Mouse (Mus musculus): ENCODE data around the gene Cracr2b. TPM values are rescaled to one million over a fixed set of nuclear protein-coding genes. Genes with fewer than 3 reads are reported as not detected.

Cracr2b gene
- polyA plus RNA-seq, 1 experiment: 57.1 TPM

DNA sequence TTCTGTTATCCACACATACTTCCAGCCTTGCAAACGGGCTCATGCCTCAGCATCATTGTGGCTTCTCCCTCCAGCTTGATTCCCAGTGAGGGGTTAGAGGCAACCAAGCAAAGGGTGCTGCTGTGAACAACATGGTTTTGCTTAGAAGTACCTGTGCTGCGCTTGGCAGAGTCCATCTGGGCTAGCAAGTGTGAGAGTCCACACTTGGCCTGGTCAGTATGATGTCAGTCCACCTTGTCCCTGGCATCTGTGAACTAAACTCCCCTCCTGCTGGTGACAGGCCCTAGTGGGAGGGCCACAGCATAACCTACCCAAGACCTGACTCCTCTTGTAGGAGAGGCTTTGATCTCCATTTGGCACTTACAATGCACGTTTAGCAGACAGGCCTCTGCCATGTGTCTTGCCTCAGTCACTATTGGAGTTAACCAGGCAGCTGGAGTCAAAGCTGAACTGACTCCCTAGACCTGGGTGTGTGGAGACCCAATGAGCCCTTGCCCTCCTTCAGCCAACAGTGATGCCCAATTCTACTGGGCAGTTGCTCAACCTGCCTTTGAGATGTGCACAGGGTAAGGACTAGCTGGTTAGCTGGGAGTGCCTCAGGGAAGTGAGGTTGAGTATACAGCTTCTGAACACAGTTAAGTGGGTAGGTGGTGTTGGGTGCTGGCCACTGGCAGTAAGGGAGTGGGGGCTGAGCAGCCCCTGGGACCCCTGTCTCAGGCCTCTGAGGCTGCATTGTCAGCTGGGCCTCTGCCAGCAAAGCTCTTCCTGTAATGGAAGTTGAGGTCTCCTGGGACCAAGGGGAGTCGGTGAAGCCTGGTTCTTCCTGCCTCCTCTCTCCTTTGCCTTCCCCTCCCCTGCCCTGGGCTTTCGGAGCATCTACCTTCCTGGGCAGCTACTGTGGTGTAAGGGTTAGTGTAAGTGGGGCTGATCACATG lies 23.6 kb downstream of the Cracr2b start:
- 87% methylated on average over 5 of the region's 5 CpGs for WGBS
- H3K4me1 ChIP-seq (ENCODE audit: control insufficient read depth, insufficient read depth, insufficient read length, low read length): peaks cover 13% of the 10 kb centered on the region
- H3K27ac ChIP-seq (ENCODE audit: insufficient read depth, low read depth, low read length): no peak overlapping the region
- peaks cover 17% of the 10 kb centered on the region for H3K27me3 ChIP-seq (ENCODE audit: control insufficient read depth, insufficient read depth, low read length)
- H3K4me3 ChIP-seq (ENCODE audit: low read depth, low read length): no peak overlapping the region
- TF ChIP-seq POLR2A (IDR thresholded peaks at IDR 0.05; ENCODE audit: low read depth, low read length) (no peak), CTCF (IDR thresholded peaks at IDR 0.05; ENCODE audit: extremely low read depth, insufficient read length, insufficient replicate concordance, low read depth, low read length) (no peak)
- H3K36me3 ChIP-seq (ENCODE audit: control insufficient read depth, insufficient read depth, low read length): no peaks in the 10 kb centered on the region

- H3K4me1 ChIP-seq (ENCODE audit: control insufficient read depth, insufficient read depth, insufficient read length, low read length): peaks cover 13% of the 10 kb centered on the region
- WGBS: 74% methylated on average over 2 of the region's 2 CpGs
- no peaks in the 10 kb centered on the region for H3K36me3 ChIP-seq (ENCODE audit: control insufficient read depth, insufficient read depth, low read length)
- H3K4me3 ChIP-seq (ENCODE audit: low read depth, low read length): no peak overlapping the region
- peaks cover 17% of the 10 kb centered on the region for H3K27me3 ChIP-seq (ENCODE audit: control insufficient read depth, insufficient read depth, low read length)
- TF ChIP-seq CTCF (IDR thresholded peaks at IDR 0.05; ENCODE audit: extremely low read depth, insufficient read length, insufficient replicate concordance, low read depth, low read length): no peak
- no peak for TF ChIP-seq POLR2A (IDR thresholded peaks at IDR 0.05; ENCODE audit: low read depth, low read length)
- H3K27ac ChIP-seq (ENCODE audit: insufficient read depth, low read depth, low read length): no peak overlapping the region
These were observed 24.3 kb downstream of the Cracr2b start for GRCm38 (mm10) chr7:141485186-141485585.

- Histone ChIP-seq H3K27me3 (ENCODE audit: control insufficient read depth, insufficient read depth, low read length) (peaks cover 17% of the 10 kb centered on the region), H3K27ac (ENCODE audit: insufficient read depth, low read depth, low read length) (no peak overlapping the region), H3K4me3 (ENCODE audit: low read depth, low read length) (no peak overlapping the region), H3K4me1 (ENCODE audit: control insufficient read depth, insufficient read depth, insufficient read length, low read length) (peaks cover 13% of the 10 kb centered on the region), H3K36me3 (ENCODE audit: control insufficient read depth, insufficient read depth, low read length) (no peaks in the 10 kb centered on the region)
- TF ChIP-seq POLR2A (IDR thresholded peaks at IDR 0.05; ENCODE audit: low read depth, low read length): no peak
- no peak for TF ChIP-seq CTCF (IDR thresholded peaks at IDR 0.05; ENCODE audit: extremely low read depth, insufficient read length, insufficient replicate concordance, low read depth, low read length)
- 85% methylated on average over 2 of the region's 2 CpGs for WGBS
These were observed 24.7 kb downstream of the Cracr2b start for GRCm38 (mm10) chr7:141485606-141486005.

GRCm38 (mm10) chr7:141486239-141486638 lies 25.3 kb downstream of the Cracr2b start:
- peaks cover 17% of the 10 kb centered on the region for H3K27me3 ChIP-seq (ENCODE audit: control insufficient read depth, insufficient read depth, low read length)
- peaks cover 10% of the 10 kb centered on the region; the same call in 1 of the 2 replicates for H3K4me1 ChIP-seq (ENCODE audit: control insufficient read depth, insufficient read depth, insufficient read length, low read length)
- 95% methylated on average over 1 of the region's 1 CpGs for WGBS
- no peak for TF ChIP-seq POLR2A (IDR thresholded peaks at IDR 0.05; ENCODE audit: low read depth, low read length)
- TF ChIP-seq CTCF (IDR thresholded peaks at IDR 0.05; ENCODE audit: extremely low read depth, insufficient read length, insufficient replicate concordance, low read depth, low read length): no peak
- H3K36me3 ChIP-seq (ENCODE audit: control insufficient read depth, insufficient read depth, low read length): no peaks in the 10 kb centered on the region
- H3K27ac ChIP-seq (ENCODE audit: insufficient read depth, low read depth, low read length): no peak overlapping the region
- no peak overlapping the region for H3K4me3 ChIP-seq (ENCODE audit: low read depth, low read length)

DNA sequence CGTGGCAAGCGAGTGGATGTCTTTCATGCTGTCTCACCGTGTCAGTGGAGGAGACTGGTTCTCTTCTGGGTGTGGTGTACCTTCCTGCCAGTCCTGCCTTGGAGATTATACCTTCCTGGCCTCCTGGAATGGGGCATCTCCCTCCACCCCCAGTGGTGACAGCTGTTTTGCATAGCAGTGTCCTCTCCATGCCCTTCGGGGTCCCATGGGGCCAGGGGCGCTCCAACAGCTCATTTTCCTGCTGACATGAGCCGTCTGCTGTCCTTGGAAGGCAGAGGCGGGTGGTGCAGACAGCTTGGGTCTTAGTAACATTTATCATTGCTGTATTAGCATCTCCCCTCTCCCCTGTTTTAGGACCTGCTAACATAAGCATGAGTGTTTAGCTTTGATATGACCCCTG lies 26.2 kb downstream of the Cracr2b start:
- no peak overlapping the region for H3K4me3 ChIP-seq (ENCODE audit: low read depth, low read length)
- WGBS: 81% methylated on average over 7 of the region's 7 CpGs

GRCm38 (mm10) chr7:141491151-141491550 lies 30.3 kb downstream of the Cracr2b start:
- no peak overlapping the region for H3K27ac ChIP-seq (ENCODE audit: insufficient read depth, low read depth, low read length)
- no peaks in the 10 kb centered on the region for H3K27me3 ChIP-seq (ENCODE audit: control insufficient read depth, insufficient read depth, low read length)
- 76% methylated on average over 2 of the region's 2 CpGs for WGBS
- H3K4me3 ChIP-seq (ENCODE audit: low read depth, low read length): no peak overlapping the region
- H3K4me1 ChIP-seq (ENCODE audit: control insufficient read depth, insufficient read depth, insufficient read length, low read length): no peaks in the 10 kb centered on the region
- peaks cover 7% of the 10 kb centered on the region; the same call in 1 of the 2 replicates for H3K36me3 ChIP-seq (ENCODE audit: control insufficient read depth, insufficient read depth, low read length)
- TF ChIP-seq CTCF (IDR thresholded peaks at IDR 0.05; ENCODE audit: extremely low read depth, insufficient read length, insufficient replicate concordance, low read depth, low read length) (peak; percentile 45; the same call in 1 of the 2 replicates), POLR2A (IDR thresholded peaks at IDR 0.05; ENCODE audit: low read depth, low read length) (no peak)

More for the DNA sequence above, 26.2 kb downstream of the Cracr2b start:
- H3K27ac ChIP-seq (ENCODE audit: insufficient read depth, low read depth, low read length): no peak overlapping the region
- peaks cover 8% of the 10 kb centered on the region for H3K27me3 ChIP-seq (ENCODE audit: control insufficient read depth, insufficient read depth, low read length)
- peaks cover 7% of the 10 kb centered on the region; the same call in 1 of the 2 replicates for H3K4me1 ChIP-seq (ENCODE audit: control insufficient read depth, insufficient read depth, insufficient read length, low read length)
- peaks cover 2% of the 10 kb centered on the region; the same call in 1 of the 2 replicates for H3K36me3 ChIP-seq (ENCODE audit: control insufficient read depth, insufficient read depth, low read length)
- TF ChIP-seq POLR2A (IDR thresholded peaks at IDR 0.05; ENCODE audit: low read depth, low read length) (no peak), CTCF (IDR thresholded peaks at IDR 0.05; ENCODE audit: extremely low read depth, insufficient read length, insufficient replicate concordance, low read depth, low read length) (no peak)

- H3K4me1 ChIP-seq (ENCODE audit: control insufficient read depth, insufficient read depth, insufficient read length, low read length): no peaks in the 10 kb centered on the region
- peaks cover 11% of the 10 kb centered on the region; the same call in 1 of the 2 replicates for H3K36me3 ChIP-seq (ENCODE audit: control insufficient read depth, insufficient read depth, low read length)
- no peak overlapping the region for H3K4me3 ChIP-seq (ENCODE audit: low read depth, low read length)
- no peaks in the 10 kb centered on the region for H3K27me3 ChIP-seq (ENCODE audit: control insufficient read depth, insufficient read depth, low read length)
- H3K27ac ChIP-seq (ENCODE audit: insufficient read depth, low read depth, low read length): no peak overlapping the region
- WGBS: 90% methylated on average over 5 of the region's 5 CpGs
- TF ChIP-seq CTCF (IDR thresholded peaks at IDR 0.05; ENCODE audit: extremely low read depth, insufficient read length, insufficient replicate concordance, low read depth, low read length) (no peak), POLR2A (IDR thresholded peaks at IDR 0.05; ENCODE audit: low read depth, low read length) (no peak)
These were observed 31.8 kb downstream of the Cracr2b start for GRCm38 (mm10) chr7:141492738-141493137.

Data from small intestine, adult 2 months (tissue).